Mouse (Mus musculus) embryonic facial prominence, embryonic 12.5 days (tissue): ENCODE measurements at regions not wholly inside any gene's neighbourhood (a gene's known extent, or its start where the extent isn't known, plus 50 kb on each side); places are given as distances from the start of the nearest gene placed in this dataset.

Source experiments
- ATAC-seq: fragments of 200-750 bp; cut with Nextera tagmentation; 2 replicates; pipeline ENCODE4 v1.8.0; 2017; ENCODE audit not compliant: insufficient number of reproducible peaks, insufficient read depth, low FRiP score, low TSS enrichment
- H3K27ac ChIP-seq: fragments of 300-500 bp; sonication (generic); 2 replicates; pipeline ENCODE4 v1.5.1; 2016; ENCODE audit warnings: mild to moderate bottlenecking
- H3K27me3 ChIP-seq: fragments of 300-500 bp; sonication (generic); 2 replicates; pipeline ENCODE4 v1.6.1; 2016; ENCODE audit warnings: mild to moderate bottlenecking, moderate library complexity
- H3K36me3 ChIP-seq: fragments of 300-500 bp; sonication (generic); 2 replicates; pipeline ENCODE4 v1.6.1; 2016; ENCODE audit warnings: mild to moderate bottlenecking
- H3K4me1 ChIP-seq: fragments of 300-500 bp; sonication (generic); 2 replicates; pipeline ENCODE4 v1.6.1; 2016
- H3K4me2 ChIP-seq: fragments of 300-500 bp; sonication (generic); replicated peaks from 2 replicates; pipeline ENCODE4 v1.6.1; 2016; ENCODE audit warnings: mild to moderate bottlenecking, moderate library complexity
- H3K4me3 ChIP-seq: fragments of 300-500 bp; sonication (generic); 2 replicates; pipeline ENCODE4 v1.5.1; 2016; ENCODE audit warnings: mild to moderate bottlenecking
- H3K9ac ChIP-seq: fragments of 300-500 bp; sonication (generic); 2 replicates; pipeline ENCODE4 v1.6.1; 2016; ENCODE audit warnings: mild to moderate bottlenecking, moderate library complexity
- H3K9me3 ChIP-seq: fragments of 300-500 bp; sonication (generic); 2 replicates; pipeline ENCODE4 v1.6.1; 2016; ENCODE audit warnings: mild to moderate bottlenecking, moderate library complexity
- WGBS: fragments of 180-500 bp; shearing (Covaris S2); methylation state at CpG from one replicate; pipeline ENCODE4 v1.1.7; 2016; 5-methylcytosine and 5-hydroxymethylcytosine counted together

DNA sequence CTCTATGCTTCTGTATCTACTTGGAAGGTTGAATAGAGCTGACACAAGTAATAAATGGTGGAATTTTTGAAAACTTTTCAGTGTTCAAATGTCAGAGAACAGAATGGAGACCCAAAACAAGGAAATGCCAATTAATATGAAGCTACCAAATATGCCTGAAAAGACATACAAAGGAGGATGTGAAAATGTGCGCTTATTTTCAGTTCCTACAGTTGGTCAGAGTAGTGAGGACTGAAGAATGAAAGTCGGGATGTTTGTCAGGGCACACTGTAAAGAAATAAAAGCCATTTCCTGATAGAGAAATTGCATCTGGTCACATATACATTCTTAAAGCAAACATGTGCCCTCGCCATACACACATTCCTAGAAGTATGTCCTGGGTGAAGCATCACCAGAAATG, 56.0 kb upstream of the Dkk2 start:
- Histone ChIP-seq H3K4me3 (no peak overlapping the region), H3K9ac (no peak overlapping the region), H3K27me3 (no peaks in the 10 kb centered on the region), H3K4me2 (no peak overlapping the region), H3K9me3 (no peaks in the 10 kb centered on the region), H3K4me1 (0 out of 2 replicates have a peak, but pooled peaks cover 4% of the 10 kb centered on the region), H3K36me3 (no peaks in the 10 kb centered on the region), H3K27ac (no peak overlapping the region)
- no peak for ATAC-seq
- WGBS: 96% methylated on average over 3 of the region's 3 CpGs

DNA sequence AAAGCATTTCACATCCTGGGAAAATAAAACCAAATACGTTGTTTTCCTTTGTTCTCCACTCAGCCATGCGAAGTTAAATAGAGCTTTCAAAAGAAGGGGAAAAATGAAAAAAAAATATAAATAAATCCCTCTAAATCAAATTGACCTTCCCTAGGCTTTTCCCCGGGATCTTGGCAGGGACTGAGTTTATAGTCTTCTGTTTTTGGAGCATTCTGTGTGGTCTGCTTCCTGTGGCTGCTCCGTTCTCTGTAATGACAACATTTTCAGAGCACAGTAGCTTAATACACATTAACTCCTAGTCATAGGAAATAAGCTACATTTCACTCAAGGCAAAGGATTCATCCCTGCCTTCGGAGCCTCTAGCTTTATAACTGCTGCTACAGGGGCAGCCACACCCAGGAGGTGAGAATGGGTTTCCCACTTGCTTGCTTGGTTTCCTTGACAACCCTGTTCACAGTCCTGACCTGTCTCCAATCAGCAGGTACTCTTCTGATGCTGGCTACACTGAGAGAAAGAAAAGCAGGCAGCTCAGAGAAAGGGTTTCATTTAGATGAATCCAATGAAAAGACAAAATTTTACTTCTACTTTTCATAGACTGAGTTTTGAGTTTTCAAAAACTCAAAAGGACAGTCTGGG, 51.9 kb upstream of the Dkk2 start:
- H3K4me2 ChIP-seq: no peak overlapping the region
- H3K27ac ChIP-seq: no peak overlapping the region
- ATAC-seq: no peak
- no peak overlapping the region for H3K9ac ChIP-seq
- H3K27me3 ChIP-seq: no peaks in the 10 kb centered on the region
- H3K36me3 ChIP-seq: no peaks in the 10 kb centered on the region
- WGBS: 39% methylated on average over 5 of the region's 5 CpGs
- H3K9me3 ChIP-seq: no peaks in the 10 kb centered on the region
- no peak overlapping the region for H3K4me3 ChIP-seq
- H3K4me1 ChIP-seq: 0 out of 2 replicates have a peak, but pooled peaks cover 9% of the 10 kb centered on the region

DNA sequence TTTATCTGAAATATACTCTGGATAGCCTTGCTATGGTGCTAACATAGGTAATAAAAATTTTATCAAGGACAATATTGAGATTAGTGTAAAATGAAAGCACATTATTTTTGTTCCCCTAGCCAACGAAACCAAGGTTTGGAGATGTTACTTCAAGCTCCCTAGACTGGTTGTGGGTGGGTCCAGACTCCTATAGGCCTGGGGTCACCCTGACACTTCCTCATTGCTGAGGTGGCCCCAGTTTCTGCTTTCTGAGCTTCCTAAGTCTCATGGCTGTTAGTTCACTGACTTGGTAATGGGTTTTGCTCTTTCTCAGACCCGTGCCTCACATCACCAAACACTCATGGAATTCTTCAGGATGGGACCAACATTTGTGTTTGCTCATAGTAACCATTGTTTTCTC, 49.9 kb upstream of the Dkk2 start:
- ATAC-seq: no peak
- Histone ChIP-seq H3K36me3 (no peaks in the 10 kb centered on the region), H3K4me3 (no peak overlapping the region), H3K9ac (no peak overlapping the region), H3K27me3 (no peaks in the 10 kb centered on the region), H3K27ac (no peak overlapping the region), H3K9me3 (no peaks in the 10 kb centered on the region), H3K4me1 (peaks cover 16% of the 10 kb centered on the region; the same call in 1 of the 2 replicates), H3K4me2 (no peak overlapping the region)
- WGBS: 78% methylated on average over 2 of the region's 2 CpGs
